Mouse (Mus musculus): ENCODE data around the gene Slc16a3. TPM values are rescaled to one million over a fixed set of nuclear protein-coding genes. Genes with fewer than 3 reads are reported as not detected.

Gene Slc16a3
- total RNA-seq, 2 experiments from 2014 or later, result 3.5 to 5.5 TPM

DNA sequence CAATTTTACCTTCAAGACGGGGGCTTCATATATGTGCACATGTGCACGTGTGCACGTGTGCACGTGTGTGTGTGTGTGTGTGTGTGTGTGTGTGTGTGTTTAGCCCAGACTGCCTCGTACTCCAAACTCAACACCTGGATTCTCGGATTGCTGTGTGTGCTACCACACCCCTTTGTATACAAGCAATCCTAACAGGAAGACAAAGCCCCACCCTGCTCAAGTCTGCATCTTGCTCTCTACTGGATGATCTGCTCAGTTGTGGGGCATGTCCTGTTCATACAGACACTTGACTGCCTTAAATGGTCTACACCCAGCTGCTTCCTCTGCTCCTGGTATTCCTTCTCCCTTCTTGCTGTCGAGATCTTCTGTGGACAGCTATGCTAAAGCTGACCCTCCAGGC is 3.0 kb upstream of the Slc16a3 start:
- no peak for DNase-seq (ENCODE audit: low spot score in 2 of 2)
- intact Hi-C loops (cut with DNase I), result no loop called here

DNA sequence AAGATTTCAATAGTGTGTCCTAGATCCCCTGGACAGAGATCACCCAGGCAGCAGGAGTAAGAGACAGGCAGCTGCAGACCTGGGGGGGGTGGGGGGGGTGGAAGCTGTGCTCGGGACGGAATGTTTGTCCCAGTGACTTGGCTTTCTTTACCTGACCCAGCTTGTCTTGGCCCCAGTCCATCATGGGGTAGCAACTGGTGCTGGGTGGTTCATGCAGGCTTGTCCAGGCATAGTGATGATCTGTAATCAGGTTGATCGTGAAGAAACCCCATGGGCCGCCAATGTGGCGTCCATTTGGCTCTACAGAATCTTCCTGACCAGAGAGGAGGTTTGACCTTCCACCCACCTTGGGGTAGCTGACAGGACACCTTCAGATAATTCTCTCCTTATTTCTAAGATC is 2.4 kb upstream of the Slc16a3 start:
- no peak for DNase-seq (ENCODE audit: low spot score in 2 of 2)
- intact Hi-C loops (cut with DNase I), result no loop called here

DNA sequence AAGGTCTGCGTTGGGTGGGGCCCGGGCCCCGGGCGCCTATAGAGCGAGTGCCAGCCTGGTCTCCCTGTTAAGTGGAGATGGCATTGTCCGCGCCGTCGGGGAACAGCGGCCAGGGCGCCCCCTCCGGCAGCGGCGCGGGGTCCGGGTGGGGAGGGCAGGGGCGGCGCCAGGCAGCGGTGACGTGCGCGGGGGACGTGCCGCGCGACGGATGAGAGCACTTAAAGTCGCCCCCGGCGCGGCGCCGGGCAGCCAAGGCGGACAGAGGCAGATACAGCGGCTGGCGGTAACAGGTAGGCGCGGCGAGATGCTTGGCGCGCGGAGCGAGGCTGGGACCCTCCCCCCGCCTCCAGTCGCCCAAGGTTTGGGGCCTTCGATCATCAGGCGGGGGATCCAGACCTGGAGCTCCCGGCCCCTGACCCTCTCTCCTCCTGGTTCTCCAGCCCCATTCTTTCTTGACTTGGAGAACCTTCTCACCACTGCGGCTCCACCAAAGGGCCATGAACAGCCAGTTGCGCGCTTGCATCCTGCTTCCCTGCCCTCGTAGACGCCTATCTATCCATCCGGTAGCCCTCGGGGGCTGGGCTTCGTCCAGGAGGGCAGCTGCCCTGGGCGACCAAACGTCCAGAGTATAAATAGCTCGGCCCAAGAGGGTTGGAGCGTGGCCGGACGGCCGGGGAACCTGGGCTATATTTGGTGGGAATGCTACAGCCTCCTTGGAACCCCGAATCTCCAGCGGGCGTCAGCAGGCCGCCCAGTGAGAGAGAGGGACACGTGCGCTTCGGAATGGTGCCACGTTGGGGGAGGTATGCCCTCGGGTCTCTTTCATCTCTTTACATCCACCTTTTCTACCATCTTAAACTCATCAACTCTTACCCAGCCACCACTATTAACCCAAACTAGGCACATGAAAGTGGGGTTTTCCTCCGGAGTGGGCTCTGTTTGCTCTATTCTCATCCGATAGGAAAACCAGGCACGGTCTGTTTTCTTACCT is 876 bp downstream of the Slc16a3 start:
- intact Hi-C loops (cut with DNase I), result no loop called here

DNA sequence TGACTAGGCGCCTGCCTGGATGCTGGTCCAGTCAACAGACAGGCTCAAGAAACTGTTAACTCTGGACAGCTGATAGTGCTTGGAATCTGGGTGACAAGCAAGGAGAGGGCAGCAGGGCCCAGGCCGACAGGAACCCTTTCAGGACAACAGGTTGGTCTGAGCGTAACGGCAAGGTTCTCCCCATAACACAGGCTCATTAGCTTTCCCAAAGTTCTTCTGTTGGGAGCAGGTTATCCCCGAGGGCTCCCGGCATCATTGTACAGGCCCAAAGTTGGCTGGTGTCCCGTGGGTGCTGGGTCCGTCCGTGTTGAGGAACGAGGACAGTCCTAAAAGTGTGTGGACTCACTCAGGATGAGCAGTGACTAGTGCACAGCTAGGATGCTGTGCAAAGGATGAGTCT is 1.6 kb downstream of the Slc16a3 start:
- intact Hi-C loops (cut with DNase I), result no loop called here
- DNase-seq (ENCODE audit: low spot score in 2 of 2), result no peak

More for the DNA sequence above, 876 bp downstream of the Slc16a3 start:
- no peak for DNase-seq (ENCODE audit: low spot score in 2 of 2)

DNA sequence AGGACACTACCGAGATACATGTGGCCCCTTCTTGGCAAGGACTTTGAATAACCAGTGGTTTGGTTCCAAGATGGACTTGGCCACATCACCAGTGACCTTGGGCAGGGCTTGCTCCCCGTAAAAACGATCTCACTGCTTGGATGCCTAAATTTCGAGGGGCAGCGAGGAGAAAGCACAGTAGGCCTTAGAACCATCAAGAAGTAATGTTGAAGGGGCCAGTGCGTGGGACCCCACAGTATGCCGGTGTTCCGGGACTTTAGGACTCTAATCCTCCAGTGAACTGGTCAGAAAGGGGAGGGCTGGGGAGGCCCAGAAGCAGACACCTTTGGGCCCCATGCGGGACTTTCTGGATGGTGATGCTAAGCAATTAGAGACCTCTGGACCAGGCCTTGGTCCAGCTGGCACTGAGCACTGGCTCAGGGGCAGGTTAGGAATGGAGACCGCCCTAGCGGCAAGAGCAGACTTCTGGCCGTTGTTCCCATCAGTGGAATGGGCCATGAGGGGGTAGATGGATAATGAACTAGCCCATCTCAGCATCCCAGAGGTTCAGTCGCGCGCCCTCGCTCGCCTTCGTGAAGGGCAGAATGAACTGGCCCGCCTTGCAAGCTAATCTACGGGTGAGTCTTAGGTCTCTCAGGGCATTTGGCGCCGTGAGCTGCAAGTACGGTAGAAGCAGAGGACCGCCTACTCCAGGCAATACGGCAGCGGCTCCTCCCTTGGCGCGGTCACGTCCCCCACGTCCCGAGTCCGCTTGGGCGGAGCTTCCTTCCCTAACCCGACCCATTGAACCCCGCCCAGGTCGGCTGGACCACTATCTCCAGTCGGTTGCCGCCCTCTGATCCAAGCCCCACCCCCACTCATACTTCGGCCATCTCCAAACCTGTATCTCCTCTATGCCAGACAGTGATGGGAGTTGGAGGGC is 2.3 kb downstream of the Slc16a3 start:
- intact Hi-C loops (cut with DNase I), result no loop called here

DNA sequence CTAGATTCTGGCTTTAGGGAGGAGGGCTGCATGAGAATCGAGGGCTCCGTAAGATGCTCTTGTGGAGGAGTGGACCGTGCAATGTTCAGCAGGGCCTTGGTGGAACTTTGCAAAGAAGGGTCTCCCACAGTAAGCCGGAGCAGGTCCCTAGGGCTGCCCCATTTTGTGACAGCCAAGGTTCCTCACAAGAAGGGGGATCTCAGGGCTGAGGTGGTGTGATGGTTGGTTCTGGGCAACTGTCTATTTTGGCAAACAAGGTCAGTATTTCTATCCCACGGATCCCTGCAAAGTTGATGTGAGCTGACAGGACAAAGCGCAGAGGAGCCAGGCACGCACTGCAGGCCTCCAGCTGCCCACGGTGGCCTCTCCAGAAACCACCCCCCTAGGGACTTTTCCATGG is 3.0 kb downstream of the Slc16a3 start:
- intact Hi-C loops (cut with DNase I), result no loop called here
- DNase-seq (ENCODE audit: low spot score in 2 of 2), result no peak

More for the DNA sequence above, 2.3 kb downstream of the Slc16a3 start:
- DNase-seq (ENCODE audit: low spot score in 2 of 2), result peak; percentile 75 to 76

DNA sequence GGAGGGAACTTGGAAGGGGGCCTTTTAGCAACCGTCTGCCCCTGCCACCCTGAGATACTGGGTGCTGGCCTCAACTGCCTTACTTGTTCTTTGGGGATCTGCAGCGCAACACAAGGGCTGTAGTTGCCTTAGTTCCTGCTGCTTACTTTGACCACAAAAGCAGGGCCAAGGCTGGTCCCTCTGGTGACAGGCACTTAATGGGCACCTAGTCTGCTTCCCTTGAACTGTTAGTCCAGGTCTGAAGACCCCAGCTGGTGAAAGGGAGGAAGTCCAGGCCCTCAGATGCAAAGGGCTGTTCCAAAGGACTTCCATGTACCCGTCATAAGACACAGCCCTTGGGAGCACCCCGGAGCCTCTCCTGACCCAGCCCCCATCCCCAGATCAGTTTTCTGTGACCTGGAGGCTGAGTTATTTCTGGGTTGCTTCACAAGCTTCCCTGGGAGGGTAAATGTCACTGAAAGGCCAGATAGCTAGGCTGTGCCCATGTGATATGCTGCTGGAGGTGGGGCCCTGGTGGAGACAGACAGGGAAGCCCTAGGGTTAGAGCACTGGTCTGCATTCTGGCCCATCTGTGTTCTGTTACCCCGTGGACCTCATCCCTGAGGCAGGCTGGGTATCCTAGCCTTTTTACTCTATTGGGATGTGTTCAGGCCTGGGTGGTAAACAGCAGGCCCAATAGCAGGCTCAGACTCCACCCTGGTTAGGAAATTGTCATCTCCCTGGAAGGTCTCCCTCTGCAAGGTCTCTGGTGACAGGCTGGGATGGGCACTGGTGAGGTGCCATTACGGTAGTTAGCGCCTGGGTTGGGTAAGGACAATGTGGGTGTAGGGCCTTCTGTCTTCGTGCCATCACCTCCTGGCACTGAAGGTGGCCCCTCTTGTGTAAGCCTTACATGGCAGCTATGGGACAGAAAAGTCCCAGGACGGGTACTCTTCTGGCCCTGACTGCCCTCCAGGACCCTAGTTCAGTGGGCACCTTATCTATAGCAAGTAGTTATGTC is 3.8 kb downstream of the Slc16a3 start:
- no peak for DNase-seq (ENCODE audit: low spot score in 2 of 2)
- intact Hi-C loops (cut with DNase I), result no loop called here

DNA sequence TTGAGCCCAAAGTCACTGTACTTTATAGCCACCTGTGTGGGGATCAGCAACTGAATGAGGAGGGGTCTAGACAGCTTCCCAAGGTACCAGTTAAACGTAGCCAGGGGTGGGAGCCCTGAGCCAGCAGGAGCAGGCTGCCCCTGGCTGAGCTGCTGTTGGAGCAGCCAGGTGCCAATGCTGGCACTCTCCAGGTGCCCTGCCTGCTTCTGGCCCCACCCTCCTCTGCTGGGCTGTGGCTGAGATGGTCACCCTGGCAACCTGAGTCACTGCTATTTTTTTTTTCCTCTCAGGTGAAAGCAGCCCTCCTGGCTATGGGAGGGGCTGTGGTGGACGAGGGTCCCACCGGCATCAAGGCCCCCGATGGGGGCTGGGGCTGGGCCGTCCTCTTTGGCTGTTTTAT is 6.7 kb downstream of the Slc16a3 start:
- no peak for DNase-seq (ENCODE audit: low spot score in 2 of 2)
- intact Hi-C loops (cut with DNase I), result no loop called here

DNA sequence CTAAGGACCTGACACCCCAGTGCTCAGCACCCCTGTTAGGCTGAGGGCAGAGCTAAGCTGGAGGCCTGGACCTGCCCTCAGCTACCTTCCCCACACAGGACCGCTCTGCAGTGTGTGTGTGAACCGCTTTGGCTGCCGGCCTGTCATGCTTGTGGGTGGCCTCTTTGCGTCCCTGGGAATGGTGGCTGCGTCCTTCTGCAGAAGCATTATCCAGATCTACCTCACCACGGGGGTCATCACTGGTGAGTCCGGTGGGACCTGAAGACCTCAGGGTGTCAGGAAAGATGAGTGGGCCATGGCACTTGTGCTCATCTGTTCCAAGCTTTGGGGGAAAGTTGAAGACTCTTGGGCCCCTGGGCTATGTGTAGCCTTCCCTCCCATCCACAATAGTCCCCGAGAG is 7.4 kb downstream of the Slc16a3 start:
- intact Hi-C loops (cut with DNase I), result no loop called here
- no peak for DNase-seq (ENCODE audit: low spot score in 2 of 2)

DNA sequence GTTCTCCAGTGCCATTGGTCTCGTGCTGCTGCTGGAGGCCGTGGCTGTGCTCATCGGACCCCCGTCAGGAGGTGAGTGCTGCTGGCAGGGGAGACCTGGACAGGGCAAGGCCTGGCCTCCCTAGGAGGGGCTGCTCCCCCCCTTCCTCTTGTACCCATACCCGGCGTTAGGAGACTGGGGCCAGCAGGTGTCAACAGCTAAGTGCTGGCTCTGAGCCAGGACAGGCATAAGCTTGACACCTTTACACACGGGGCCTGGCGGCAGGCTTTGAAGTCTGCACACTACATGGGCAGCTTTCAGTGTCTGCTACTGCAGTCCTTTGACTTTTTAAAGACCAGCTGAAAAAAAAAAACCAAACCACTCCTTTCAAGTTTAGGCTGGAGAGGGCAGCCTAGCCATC is 8.8 kb downstream of the Slc16a3 start:
- DNase-seq (ENCODE audit: low spot score in 2 of 2), result no peak
- intact Hi-C loops (cut with DNase I), result no loop called here

DNA sequence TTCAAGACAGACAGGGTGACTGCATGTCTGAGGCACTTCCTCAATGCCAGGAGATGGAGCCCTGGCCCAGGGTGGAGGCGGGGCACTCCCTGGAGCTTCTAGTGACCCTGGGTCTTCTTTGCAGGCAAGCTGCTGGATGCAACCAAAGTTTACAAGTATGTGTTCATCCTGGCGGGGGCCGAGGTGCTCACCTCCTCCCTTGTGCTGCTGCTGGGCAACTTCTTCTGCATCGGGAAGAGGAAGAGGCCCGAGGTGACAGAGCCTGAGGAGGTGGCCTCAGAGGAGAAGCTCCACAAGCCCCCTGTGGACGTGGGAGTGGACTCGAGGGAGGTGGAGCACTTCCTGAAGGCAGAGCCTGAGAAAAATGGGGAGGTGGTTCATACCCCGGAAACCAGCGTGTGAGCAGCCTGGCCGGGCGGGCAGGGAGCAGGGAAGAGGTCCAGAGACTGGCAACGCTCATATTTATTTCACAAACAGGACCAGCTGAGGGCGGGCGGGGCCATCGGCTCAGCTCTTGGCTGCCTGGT is 9.5 kb downstream of the Slc16a3 start:
- DNase-seq (ENCODE audit: low spot score in 2 of 2), result no peak
- intact Hi-C loops (cut with DNase I), result no loop called here

DNA sequence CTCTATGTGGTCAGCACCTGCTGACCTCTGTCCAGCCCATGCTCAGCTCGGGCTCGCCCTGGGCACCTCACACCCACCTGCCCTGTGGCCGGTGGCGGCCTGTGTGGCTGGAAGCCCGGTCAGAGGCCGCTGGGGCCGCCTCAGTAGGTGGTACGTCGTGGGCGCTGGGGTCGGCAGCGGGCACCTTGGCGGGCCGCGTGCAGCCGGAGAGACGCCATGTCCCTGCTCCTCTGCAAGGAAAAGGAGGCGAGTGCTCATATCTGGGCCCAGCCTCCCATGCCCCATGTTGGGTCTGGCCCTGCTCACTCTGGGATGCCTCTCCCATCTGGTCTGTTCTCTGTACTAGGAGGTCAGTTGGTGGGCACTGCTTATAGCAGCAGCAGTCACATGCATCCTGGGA is 10.8 kb downstream of the Slc16a3 start:
- intact Hi-C loops (cut with DNase I), result no loop called here
- DNase-seq (ENCODE audit: low spot score in 2 of 2), result no peak

DNA sequence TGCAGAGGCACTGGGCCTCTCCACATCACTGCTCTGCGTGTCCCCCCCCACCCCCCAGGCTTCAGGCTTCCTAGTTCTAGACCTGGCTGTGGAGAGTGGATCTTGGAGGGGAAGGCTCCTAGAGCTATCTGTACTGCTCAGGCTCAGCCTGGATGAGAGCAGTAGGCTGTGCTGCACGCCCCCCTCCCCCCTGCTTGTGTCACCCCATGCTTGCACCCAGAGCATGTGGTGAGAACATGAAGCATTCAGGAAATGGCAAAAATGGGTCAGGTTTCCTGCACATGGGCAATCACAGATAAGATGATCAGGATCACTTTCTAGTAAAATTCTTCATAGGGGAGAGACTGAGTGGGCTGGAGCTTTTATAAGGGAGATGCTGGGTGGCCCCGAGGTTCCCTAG is 11.3 kb downstream of the Slc16a3 start:
- intact Hi-C loops (cut with DNase I), result no loop called here
- DNase-seq (ENCODE audit: low spot score in 2 of 2), result no peak

DNA sequence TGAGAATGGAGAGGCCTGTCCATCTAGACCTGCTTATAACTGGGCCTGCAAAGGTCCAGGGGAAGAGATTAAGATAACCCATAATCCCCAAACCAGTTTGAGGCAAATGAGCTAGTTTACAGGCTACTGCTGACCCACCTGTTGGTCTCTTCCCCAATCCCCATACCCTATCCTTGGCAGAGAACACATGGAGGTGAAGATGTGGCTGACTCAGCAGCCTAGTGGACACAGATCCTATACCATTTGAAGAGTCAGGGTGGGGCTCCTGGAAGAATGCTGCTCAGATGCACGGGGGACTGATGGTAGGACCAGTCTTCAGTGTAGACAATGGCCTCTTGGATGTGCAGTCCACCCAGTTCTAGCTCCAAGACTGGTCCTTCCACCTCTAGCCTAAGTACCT is 12.0 kb downstream of the Slc16a3 start:
- no peak for DNase-seq (ENCODE audit: low spot score in 2 of 2)
- intact Hi-C loops (cut with DNase I), result no loop called here

DNA sequence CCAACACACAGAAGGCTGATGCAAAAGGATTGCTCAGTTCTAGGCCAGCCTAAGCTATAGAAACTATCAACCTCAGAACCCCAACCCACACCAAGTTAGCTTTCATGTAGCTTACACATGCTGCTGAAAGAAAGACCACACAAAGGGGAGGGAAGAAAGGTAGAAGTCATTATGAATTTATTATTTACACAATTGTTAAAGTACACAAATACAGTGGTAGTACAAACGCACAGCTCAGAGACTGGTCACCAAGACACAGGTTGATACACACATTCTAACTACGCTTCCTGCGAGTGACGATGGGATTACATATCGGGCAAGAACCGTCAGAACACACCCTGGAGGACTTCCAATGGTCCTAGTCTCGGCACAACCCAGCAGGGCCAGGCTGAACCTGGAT is 13.3 kb downstream of the Slc16a3 start:
- intact Hi-C loops (cut with DNase I), result no loop called here
- no peak for DNase-seq (ENCODE audit: low spot score in 2 of 2)

DNA sequence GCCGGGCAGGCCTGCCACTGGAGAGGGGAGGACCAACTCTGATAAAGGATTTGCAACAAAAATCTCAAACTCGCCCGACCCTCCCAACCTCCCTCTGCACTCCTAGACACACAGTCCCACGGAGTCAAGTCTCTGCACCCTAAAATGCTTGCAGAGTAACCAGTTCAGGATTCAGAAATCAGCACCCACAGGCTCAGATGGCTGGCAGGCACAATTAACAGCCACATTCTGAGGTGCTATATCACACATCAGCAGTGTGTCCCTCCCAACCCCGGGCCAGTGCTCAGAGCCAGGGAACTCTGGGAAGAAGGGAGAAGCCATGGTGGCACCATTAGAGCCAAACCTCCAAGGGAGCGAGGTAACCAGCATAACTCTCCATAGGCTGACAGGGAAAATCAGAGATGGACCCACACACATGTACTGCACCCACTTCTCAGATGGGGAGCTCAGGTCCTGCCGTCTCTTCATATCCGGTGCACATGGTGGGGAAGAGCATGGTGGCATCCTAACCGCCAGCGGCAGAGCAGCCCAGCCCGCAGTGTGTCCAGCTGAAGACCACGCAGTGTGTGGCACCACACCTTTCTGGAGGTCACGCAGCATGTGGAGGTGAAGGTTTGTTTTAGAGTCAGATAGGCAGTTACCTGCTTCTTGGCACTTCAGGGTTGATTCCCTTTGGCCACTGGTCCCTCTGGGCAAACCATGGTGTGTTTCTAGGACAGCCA is 13.9 kb downstream of the Slc16a3 start:
- intact Hi-C loops (cut with DNase I), result no loop called here
- no peak for DNase-seq (ENCODE audit: low spot score in 2 of 2)

DNA sequence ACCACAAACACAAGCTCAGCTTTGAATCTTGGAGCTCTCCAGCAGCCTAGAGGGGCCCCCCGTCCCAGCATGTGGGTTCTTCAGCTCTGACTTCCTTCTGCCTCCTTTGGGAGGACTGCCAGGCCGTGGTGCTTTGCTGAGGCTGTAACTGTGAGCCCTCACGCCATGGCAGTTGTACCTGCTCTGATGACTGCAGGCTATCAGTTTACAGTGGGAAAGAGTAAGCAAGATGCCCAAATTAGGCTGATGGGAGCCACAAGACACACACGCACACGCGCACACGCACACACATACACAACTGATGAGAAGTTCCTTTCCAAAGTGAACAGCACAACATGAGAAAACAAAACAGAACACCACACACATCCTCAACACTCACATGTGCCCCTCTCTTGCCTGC is 14.6 kb downstream of the Slc16a3 start:
- intact Hi-C loops (cut with DNase I), result no loop called here
- no peak for DNase-seq (ENCODE audit: low spot score in 2 of 2)

Measured in left cerebral cortex, postnatal 36 days (tissue).